Mouse (Mus musculus) bone marrow, adult 2 months (tissue): ENCODE measurements around the gene Bicra. TPM values are rescaled to one million over a fixed set of nuclear protein-coding genes. Genes with fewer than 3 reads are reported as not detected.

ENCODE experiments used
- H3K27ac ChIP-seq: fragments of 200-500 bp; 2 replicates; pipeline ENCODE4 v1.5.1; 2012; ENCODE audit warnings: low read depth, mild to moderate bottlenecking, control low read depth, inconsistent platforms, low read length; ENCODE audit not compliant: control insufficient read depth, poor library complexity, insufficient read depth
- H3K4me1 ChIP-seq: fragments of 200-500 bp; 2 replicates; pipeline ENCODE4 v1.6.1; 2011; ENCODE audit warnings: low read length; ENCODE audit not compliant: control insufficient read depth, insufficient read depth
- H3K4me3 ChIP-seq: fragments of 200-500 bp; replicated peaks from 2 replicates; pipeline ENCODE3; 2011; ENCODE audit warnings: mild to moderate bottlenecking, low read depth, low read length, control low read depth; ENCODE audit not compliant: control insufficient read depth
- CTCF ChIP-seq: fragments of 200-500 bp; IDR thresholded peaks from 2 replicates; pipeline ENCODE4 v1.5.1; 2011; ENCODE audit warnings: low read length, control low read depth; ENCODE audit not compliant: control insufficient read depth, insufficient read depth
- POLR2A ChIP-seq: fragments of 200-500 bp; IDR thresholded peaks from 2 replicates; pipeline ENCODE4 v1.6.1; 2011; ENCODE audit warnings: low read depth, mild to moderate bottlenecking, control low read depth, low read length, borderline replicate concordance; ENCODE audit not compliant: control insufficient read depth
- WGBS: fragments of 180-500 bp; shearing (Covaris S2); methylation state at CpG from one replicate; pipeline ENCODE4 v1.1.7; 2018; 5-methylcytosine and 5-hydroxymethylcytosine counted together
- polyA plus RNA-seq: library from polyadenylated mRNA; stranded (reverse); fragments of >200 nt; gene quantifications from 2 replicates; pipeline ENCODE4 v1.2.4, GENCODE M21; 2011; ENCODE audit warnings: low replicate concordance; ENCODE audit not compliant: missing spikeins, insufficient read depth, insufficient read length

The Bicra gene
- polyA plus RNA-seq, 1 experiment: 27.9 TPM

DNA sequence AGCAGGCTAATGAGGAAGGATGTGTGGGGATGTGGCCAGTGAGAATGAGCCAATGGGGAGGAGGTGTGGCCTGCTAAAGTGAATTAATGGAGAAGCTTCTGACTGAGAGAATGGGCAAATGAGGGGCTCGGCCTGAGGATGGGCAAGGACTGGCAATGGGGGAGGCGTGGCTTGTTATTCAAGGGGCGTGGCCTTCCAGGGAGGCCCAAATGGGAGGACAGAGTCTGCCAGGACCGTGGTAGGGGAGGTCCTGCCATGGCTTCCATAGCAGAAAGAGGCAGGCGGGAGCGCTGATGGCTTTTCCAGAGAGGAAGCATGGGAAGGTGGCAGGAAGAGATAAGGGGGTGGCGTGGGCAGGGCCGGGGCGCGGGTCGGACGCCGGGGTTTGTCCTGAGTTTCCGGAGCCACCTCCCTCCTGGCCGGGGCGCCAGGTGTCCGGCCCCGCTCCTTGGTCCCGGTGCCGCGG lies 92.7 kb downstream of the Bicra start:
- H3K4me3 ChIP-seq: no peak overlapping the region
- TF ChIP-seq CTCF (no peak), POLR2A (no peak)
- WGBS: 12% methylated on average over 21 of the region's 21 CpGs
- peaks cover 1% of the 10 kb centered on the region for H3K4me1 ChIP-seq
- H3K27ac ChIP-seq: no peak overlapping the region

DNA sequence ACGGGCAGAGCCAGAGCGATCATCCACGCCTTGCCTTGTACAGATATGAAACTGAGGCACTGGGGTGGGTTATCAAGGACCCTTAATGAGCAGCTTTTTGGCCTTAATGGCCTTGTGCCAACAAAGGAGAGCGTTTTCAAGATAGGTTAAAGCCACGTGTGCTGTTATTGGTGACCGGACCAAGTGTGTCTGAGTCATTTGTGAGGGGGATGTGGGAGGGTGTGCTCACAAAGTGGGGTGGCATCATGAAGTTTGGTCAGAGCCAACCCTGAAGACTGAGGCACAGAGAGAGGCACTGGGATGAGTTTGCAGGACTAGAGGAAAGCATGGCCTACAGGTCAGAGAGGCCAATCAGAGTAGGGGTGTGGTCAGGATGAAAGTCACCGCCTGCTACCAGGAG lies 93.3 kb downstream of the Bicra start:
- TF ChIP-seq POLR2A: no peak
- no peak for TF ChIP-seq CTCF
- no peak overlapping the region for H3K4me3 ChIP-seq
- WGBS: 53% methylated on average over 7 of the region's 7 CpGs
- H3K27ac ChIP-seq: no peak overlapping the region
- peaks cover 3% of the 10 kb centered on the region for H3K4me1 ChIP-seq

DNA sequence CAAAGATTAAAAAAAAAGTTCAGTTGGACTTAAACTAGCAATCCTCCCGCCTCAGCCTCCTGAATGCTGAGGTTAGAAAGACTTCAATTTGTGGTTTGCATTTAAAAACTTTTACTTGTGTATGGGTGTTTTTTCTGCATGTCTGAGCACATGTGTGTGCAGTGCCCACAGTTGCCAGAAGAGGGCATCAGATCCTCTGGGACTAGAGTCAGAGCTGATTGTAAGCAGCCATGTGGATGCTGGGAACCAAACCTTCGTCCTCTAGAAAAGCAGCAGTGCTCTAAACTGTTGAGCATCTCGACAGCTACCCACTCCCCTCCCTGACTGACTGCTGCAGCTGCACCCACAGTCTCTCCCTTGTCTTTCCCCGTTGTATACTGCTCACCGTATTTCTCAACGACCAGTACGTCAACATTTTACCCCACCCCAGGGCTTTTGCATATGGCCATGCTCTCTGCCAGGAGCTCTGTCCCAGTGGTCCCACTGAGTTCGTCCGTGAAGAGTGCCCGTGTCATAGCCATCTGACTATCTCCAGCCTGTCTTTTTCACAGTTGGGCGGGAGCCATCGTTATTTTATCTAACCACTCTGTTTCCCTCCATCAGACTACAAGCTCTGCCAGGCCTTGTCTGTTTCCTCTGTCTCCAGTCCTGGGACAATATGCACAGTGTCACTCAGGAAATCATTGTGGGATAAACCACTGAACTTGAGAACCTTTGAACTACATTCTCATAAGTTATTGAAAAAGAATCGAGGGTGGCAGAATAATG lies 94.2 kb downstream of the Bicra start:
- Histone ChIP-seq H3K4me3 (no peak overlapping the region), H3K4me1 (peaks cover 3% of the 10 kb centered on the region), H3K27ac (0 out of 2 replicates have a peak overlapping the region, but pooled peaks have one; percentile 9)
- WGBS: 33% methylated on average over 13 of the region's 13 CpGs
- TF ChIP-seq POLR2A (no peak), CTCF (peak; percentile 62)

DNA sequence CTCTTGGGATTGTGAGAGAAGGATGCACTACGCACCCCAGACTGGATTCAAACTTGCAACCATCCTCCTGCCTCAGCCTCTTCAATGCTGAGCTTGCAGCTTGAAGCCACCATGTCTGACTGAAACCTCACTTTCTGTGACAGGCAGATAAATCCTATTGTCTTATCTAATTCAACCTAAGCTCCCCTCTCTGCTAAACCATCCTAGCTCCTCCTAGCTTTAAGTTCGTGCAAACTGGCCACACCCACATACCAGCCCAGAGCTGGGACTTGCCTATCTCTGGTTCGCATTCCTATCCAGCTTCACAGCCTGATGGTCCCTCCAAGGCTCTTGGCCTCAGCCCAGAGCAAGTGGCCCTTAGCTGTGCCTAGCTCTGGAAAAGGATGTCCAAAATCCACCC lies 95.3 kb downstream of the Bicra start:
- Histone ChIP-seq H3K27ac (no peak overlapping the region), H3K4me1 (peaks cover 4% of the 10 kb centered on the region), H3K4me3 (no peak overlapping the region)
- WGBS: 75% methylated on average over 3 of the region's 3 CpGs
- TF ChIP-seq POLR2A (no peak), CTCF (no peak)

DNA sequence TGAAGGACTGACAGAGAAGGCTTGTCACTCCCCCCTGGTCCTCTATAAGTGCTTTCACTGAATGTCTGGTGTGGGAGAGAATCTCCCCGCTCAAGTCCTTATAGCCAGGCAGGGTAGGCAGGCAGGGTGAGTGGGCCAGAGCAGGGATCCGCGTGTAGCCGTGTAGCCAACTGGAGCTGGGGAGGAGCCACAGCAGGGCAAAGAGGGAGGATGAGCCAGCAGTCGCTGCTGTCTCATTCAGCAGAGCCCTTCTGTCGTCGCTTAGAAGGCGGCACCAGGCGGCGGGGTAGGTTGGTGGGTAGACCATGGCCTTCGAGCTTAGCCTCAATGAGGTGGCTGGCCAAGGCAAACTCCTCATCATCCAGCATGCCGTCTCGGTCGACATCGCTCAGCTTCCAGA lies 97.7 kb downstream of the Bicra start:
- peaks cover 4% of the 10 kb centered on the region for H3K4me1 ChIP-seq
- H3K4me3 ChIP-seq: no peak overlapping the region
- WGBS: 87% methylated on average over 15 of the region's 15 CpGs
- TF ChIP-seq CTCF: no peak
- TF ChIP-seq POLR2A: peak; percentile 29; the same call in 1 of the 2 replicates
- no peak overlapping the region for H3K27ac ChIP-seq

DNA sequence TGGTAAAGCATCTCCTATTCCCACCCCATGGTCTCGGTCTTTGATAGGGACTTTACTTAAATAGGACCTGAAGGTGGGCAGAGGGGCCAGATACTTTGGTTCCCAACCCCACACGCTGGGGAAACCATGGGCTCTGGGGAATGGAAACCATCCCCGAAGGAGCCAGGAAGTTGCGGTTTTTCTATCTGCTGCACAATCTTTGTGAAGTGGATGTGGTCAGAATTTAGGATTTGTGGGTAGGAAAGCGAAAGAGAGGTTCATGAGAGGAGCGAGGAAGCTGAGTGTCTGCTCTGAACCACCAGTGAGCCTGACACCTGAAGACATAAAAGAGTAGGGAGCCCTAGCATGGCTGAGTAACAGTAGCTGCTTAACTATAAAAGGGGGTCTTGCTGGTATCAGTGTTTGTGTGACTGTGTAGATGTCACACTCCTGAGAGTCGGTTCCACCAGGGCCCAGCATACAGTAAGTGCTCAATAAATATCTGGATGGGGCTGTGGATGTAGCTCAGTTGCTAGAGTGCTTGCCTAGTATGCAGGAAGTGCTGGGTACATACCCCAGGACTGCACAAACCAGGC lies 98.4 kb downstream of the Bicra start:
- Histone ChIP-seq H3K27ac (no peak overlapping the region), H3K4me3 (no peak overlapping the region), H3K4me1 (peaks cover 6% of the 10 kb centered on the region)
- no peak for TF ChIP-seq CTCF
- TF ChIP-seq POLR2A: no peak
- 10% methylated on average over 7 of the region's 7 CpGs for WGBS

DNA sequence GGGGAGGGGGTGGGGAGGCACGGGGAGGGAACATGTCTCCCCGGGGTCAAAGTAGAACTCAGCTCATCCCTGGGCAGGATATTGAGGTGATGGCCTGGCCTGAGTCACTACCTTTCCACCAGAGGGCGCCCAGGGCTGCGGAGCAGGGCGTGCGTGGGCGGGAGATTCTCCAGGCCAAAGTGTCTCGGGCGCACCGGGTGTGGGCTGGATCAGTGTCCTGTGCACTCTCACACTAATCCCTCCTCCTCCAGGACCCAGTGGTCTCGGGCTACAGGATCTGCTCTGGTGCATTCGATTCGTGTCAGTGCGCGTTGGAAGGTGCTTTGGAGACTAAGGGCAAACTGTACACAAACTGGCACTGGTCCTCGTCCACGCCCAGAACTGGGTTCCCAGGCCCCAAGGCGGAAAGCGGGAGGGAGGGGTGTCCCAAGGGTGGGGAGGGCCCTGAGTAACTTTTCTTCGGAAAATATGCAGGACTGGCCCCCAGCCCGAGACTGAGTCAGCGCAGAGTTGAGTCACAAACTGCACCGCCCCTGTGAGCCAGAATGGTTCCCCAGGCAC lies 99.3 kb downstream of the Bicra start:
- H3K4me3 ChIP-seq: peak overlapping the region; percentile 35
- 1% methylated on average over 23 of the region's 23 CpGs for WGBS
- TF ChIP-seq POLR2A: no peak; the same call in 1 of the 2 replicates
- TF ChIP-seq CTCF: peak; percentile 92
- peaks cover 6% of the 10 kb centered on the region for H3K4me1 ChIP-seq
- H3K27ac ChIP-seq: no peak overlapping the region

DNA sequence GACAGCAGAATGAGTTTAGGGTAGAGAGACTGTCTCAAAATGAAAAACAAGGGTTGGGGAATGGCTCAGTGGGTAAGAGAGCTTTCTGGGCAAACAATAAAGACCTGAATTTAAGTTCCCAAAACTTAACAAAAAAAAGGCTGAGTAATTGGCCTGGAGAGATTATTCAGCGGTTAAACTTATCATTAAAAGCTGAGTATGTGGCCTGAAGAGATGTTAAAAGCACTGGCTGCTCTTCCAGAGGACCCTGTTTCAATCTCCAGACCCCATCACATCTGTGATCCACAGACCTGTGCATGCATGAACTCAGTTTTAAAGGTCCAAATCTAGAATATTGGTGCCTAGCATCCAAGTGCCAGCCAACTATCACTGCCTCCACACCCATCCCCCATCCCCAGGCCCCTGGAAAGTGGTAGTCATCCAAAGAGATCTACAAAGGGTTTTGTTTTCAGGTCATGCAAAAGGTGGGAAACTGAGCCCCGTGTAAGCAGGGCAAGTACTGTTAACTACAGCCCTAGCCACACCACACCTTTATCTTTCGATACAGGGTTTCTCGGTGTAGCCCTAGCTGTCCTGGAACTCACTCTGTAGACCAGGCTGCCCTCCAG lies 100.0 kb downstream of the Bicra start:
- Histone ChIP-seq H3K27ac (no peak overlapping the region), H3K4me1 (peaks cover 6% of the 10 kb centered on the region), H3K4me3 (no peak overlapping the region)
- no peak for TF ChIP-seq POLR2A
- 41% methylated on average over 4 of the region's 4 CpGs for WGBS

DNA sequence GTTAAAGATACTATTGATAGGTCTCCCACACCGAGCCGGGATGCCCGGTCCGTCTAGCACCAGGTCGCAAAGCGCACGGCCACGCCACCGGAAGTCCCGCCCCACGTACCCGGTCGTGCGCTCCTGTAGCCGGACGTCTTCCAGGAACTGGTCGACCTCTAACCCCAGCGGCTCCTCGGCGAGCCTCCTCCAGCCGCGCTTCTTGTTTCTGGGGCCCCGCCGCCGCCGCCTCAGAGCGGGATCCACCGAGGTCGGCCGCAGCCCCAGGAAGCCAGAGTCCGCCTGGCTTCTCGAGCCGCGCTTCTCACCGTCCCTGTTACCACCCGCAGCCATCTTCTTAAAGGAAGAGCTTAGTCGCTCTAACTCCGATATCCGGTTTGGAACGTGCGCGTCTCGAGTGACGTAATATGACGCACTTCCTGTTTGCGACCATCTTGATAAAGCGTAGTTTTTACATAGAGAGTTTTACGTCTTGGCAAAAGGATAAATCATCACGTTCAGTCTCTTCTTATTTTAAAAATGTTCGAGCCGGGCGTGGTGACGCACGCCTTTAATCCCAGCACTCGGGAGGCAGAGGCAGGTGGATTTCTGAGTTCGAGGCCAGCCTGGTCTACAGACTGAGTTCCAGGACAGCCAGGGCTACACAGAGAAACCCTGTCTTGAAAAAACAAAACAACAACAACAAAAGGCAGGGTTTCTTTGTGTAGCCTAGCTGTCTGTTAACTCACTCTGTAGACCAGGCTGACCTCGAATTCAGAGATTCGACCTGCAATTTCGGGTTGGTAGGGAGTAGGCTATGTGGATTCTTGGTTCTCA lies 101.8 kb downstream of the Bicra start, which contains the start of gene Nop53:
Nop53 (minus strand) TSS at position 354 of the 816 bp plus-strand sequence.
- Histone ChIP-seq H3K4me1 (peaks cover 5% of the 10 kb centered on the region), H3K4me3 (peak within 1 kb of the TSS; percentile 68), H3K27ac (peak within 1 kb of the TSS; percentile 86)
- TF ChIP-seq POLR2A: peak; percentile 54; the same call in 1 of the 2 replicates
- no peak for TF ChIP-seq CTCF
- WGBS: 2% methylated on average over 59 of the region's 59 CpGs
